Mouse (Mus musculus) bone marrow macrophage, adult 2 months (primary cell): ENCODE measurements at regions not wholly inside any gene's neighbourhood (a gene's known extent, or its start where the extent isn't known, plus 50 kb on each side); places are given as distances from the start of the nearest gene placed in this dataset.

ENCODE experiments used
- H3K27ac ChIP-seq: 2 replicates; pipeline ENCODE4 v1.5.1; 2012; ENCODE audit warnings: low read depth, low read length; ENCODE audit not compliant: insufficient read depth
- H3K4me1 ChIP-seq: 2 replicates; pipeline ENCODE4 v1.6.1; 2012; ENCODE audit warnings: low read length; ENCODE audit not compliant: control insufficient read depth, insufficient read depth
- H3K4me3 ChIP-seq: 2 replicates; pipeline ENCODE4 v1.5.1; 2012; ENCODE audit warnings: mild to moderate bottlenecking, low read length, moderate library complexity; ENCODE audit not compliant: insufficient read depth
- CTCF ChIP-seq: IDR thresholded peaks from 2 replicates; pipeline ENCODE4 v1.5.1; 2012; ENCODE audit warnings: low read depth, mild to moderate bottlenecking, low read length, moderate library complexity
- POLR2A ChIP-seq: IDR thresholded peaks from 2 replicates; pipeline ENCODE4 v1.6.1; 2012; ENCODE audit warnings: mild to moderate bottlenecking, low read depth, low read length, borderline replicate concordance

DNA sequence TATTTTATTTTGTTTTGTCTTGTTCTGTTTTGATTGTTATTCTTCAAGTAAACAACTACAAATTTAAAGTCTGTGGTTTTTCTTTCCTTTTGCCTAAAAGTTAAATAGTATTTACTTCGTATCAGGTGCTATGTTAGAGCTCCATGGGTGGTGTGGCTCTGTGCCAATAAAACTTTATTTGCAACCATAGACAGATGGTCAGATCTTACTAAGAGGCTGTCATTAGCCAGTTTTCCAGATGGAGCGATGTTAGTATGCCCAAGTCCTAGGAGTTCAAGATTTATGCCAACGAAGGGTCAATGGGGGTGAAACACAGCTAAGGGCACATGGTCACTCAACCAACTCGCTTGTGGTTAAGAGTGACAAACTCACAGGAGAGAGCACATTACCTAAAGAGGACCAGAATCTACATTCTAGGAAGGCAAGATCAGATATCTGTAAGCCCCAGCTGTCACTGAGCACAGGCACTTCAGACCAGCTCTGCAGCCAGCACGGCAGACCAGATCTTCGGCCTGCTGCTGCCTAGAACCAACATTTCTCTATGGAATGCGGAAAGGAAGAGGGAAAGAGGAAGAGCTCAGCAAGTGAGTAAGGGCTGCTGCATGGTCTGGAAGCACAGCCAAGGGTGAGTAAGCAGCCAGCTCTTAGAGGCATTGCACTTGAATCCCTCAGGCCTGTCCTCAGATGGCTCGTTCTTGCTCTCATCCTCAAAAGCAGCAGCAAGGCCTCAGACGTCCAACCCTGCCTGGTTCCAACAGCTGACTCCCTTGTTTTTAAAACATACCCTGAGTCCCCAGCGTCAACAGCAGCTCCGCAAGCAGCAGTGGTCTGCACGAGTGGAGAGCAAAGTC is 54.3 kb upstream of the Cd93 start:
- Histone ChIP-seq H3K4me3 (no peak overlapping the region), H3K27ac (peak overlapping the region; percentile 68), H3K4me1 (peaks cover 53% of the 10 kb centered on the region)
- TF ChIP-seq CTCF (no peak), POLR2A (no peak)

DNA sequence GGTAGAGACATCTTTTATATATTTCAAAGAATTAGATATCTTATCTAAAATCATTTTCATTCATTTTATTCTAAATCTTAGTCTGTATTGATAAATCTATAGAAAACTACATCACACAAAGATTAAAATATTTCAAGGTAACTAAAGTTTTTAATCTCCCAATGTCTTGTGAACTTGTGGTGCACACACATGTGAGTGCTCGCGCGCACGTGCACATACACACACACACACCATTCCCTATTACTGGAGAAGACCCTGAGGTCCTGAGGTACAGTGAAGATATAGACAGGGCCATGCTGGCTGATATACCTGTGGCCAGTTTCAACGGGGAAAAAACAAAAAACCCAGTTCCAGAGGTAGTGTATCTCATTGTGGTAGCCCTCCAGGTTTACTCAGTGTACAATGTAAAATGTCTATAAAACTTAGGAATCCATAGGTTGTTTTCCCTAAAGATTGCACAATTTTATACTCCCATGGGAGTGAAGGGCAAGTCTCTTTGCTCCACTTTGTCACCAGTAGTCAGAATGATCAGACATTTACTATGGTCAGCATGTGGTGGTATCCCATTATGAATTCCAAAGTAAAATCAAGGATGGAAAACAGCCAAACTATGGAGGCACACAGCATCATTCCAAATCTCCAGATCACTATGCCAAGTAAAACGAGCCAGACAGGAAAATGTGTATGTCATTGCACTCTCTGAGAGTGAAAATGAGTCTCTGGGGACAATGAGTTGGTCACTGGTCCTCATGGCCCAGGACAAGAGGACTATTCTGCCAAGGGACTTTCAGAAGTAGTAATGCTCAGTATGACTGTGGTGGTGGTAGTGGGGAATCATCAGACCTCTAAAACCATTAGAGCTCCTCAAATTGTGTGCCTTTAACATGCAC is 53.0 kb upstream of the Cd93 start:
- Histone ChIP-seq H3K4me3 (no peak overlapping the region), H3K4me1 (peaks cover 61% of the 10 kb centered on the region), H3K27ac (no peak overlapping the region)
- no peak for TF ChIP-seq CTCF
- no peak for TF ChIP-seq POLR2A

DNA sequence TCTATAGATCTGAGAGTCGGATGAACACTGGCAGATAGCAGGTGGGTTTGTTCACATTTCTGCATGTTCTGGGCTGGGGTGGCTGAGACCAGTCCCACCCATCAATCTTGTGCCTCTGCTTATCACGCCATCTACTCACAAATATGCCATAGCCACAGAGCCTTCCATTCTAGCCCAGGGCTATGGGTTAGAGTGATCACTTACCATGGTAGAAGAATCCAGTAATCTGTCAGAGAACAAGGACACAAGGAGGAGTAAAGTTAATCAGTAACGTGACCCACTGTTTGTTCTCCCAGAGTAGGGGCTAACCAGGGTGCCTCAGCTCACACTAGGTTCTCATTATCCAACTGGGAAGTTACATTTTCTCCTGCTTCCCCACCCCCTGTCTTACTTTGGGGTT is 52.1 kb upstream of the Cd93 start:
- H3K4me1 ChIP-seq, result peaks cover 62% of the 10 kb centered on the region
- TF ChIP-seq CTCF (no peak), POLR2A (no peak)

DNA sequence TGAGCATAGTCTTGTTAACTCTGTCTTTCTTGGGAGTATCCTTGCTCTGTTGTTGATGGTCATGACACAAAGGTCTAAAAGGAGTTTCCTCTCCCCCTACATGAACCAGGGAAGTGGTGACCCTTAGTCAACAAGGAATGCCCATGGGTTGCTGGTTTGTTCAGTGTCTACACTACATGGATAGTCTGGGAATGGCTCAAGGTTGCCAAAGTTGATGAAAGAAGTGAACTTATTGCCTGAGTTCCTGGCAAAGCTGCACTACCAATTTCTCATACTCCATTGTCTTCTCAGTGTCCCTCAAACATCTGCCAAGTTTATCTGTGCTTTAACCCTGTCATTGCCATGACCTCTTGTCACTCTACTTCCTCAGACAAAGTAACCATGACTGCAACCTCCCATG is 49.9 kb upstream of the Cd93 start:
- peaks cover 63% of the 10 kb centered on the region for H3K4me1 ChIP-seq
- peak overlapping the region; percentile 93 for H3K27ac ChIP-seq
- no peak for TF ChIP-seq CTCF
- TF ChIP-seq POLR2A, result no peak
- no peak overlapping the region for H3K4me3 ChIP-seq

More for the DNA sequence above, 52.1 kb upstream of the Cd93 start:
- Histone ChIP-seq H3K4me3 (no peak overlapping the region), H3K27ac (no peak overlapping the region)
